27 mouse cellular contexts compared by ENCODE assay signal in genomic region chr10:77196115-77196514, GRCm38 (mm10). TPM values are rescaled to one million over a fixed set of nuclear protein-coding genes. Genes with fewer than 3 reads are reported as not detected.
DNase-seq lines count a peak whose midpoint lies in the region; ATAC-seq and TF ChIP-seq lines count a peak whose summit lies in the region.
"Had no signal": no experiment of that assay in that cellular context is flagged by ENCODE, and none has a peak within 500 bp of the region (broad histone marks: within the 10 kb centered on the region; RNA-seq: fewer than 3 reads in every experiment).

No protein-coding gene starts in this region.

- WGBS in stomach, embryonic 15.5 days, result 84% methylated on average over 3 of the region's 3 CpGs
- 80% methylated on average over 3 of the region's 3 CpGs for WGBS in stomach, postnatal 0 days
- 89% methylated on average over 3 of the region's 3 CpGs for WGBS in hindbrain, postnatal 0 days

- no peak overlapping the region for H3K9ac ChIP-seq in stomach, embryonic 15.5 days
- H3K9ac ChIP-seq in stomach, postnatal 0 days (ENCODE audit: low read length), result no peak overlapping the region
- peak overlapping the region; percentile 51 for H3K9ac ChIP-seq in ES-Bruce4 (ENCODE audit: low read depth, poor library complexity, severe bottlenecking)
- H3K9ac ChIP-seq in hindbrain, postnatal 0 days (replicated peaks; ENCODE audit: low read length), result no peak overlapping the region
- H3K9ac ChIP-seq: forebrain, embryonic 13.5 days; heart, embryonic 13.5 days; hindbrain, embryonic 13.5 days had no signal

- no peak overlapping the region for H3K4me3 ChIP-seq in stomach, embryonic 15.5 days (replicated peaks)
- no peak overlapping the region for H3K4me3 ChIP-seq in stomach, postnatal 0 days (ENCODE audit: low read depth, low read length)
- H3K4me3 ChIP-seq in ES-Bruce4 (ENCODE audit: low read depth, low read length), result peak overlapping the region; percentile 56
- no peak overlapping the region for H3K4me3 ChIP-seq in hindbrain, postnatal 0 days (ENCODE audit: low read length)
- H3K4me3 ChIP-seq: forebrain, embryonic 10.5 days; forebrain, embryonic 13.5 days; heart, adult 2 months; heart, embryonic 10.5 days; heart, embryonic 13.5 days; hindbrain, embryonic 13.5 days had no signal

- TF ChIP-seq POLR2A in ES-Bruce4 (IDR thresholded peaks at IDR 0.05; ENCODE audit: insufficient read depth, low read length), result no peak

- no peak for DNase-seq in stomach, postnatal 0 days (ENCODE audit: low spot score)
- peak; percentile 81 for DNase-seq in R1 (ENCODE audit: low read depth, low spot score)
- no peak for DNase-seq in T-cell, adult 2 months (ENCODE audit: low spot score)
- no peak for DNase-seq in embryo, embryonic 10 days (ENCODE audit: low spot score)
- DNase-seq in hindbrain, postnatal 0 days (ENCODE audit: low spot score), result no peak
- DNase-seq: adrenal gland, adult 2 months; adrenal gland, postnatal 14 days; B cell, adult 2 months; cerebellum, adult 11 months; cerebellum, adult 2 months; cerebellum, adult 9-11 months; cerebellum, postnatal 25 days; embryo, embryonic 11 days; gastrocnemius, postnatal 10 days; gastrocnemius, postnatal 36 days; heart, adult 2 months had no signal

- no peak overlapping the region for H3K27ac ChIP-seq in stomach, embryonic 15.5 days
- H3K27ac ChIP-seq in stomach, postnatal 0 days (replicated peaks), result no peak overlapping the region
- peak overlapping the region; percentile 96 for H3K27ac ChIP-seq in ES-Bruce4 (ENCODE audit: insufficient read depth, low read length)
- H3K27ac ChIP-seq in hindbrain, postnatal 0 days, result no peak overlapping the region
- H3K27ac ChIP-seq: forebrain, embryonic 13.5 days; heart, adult 2 months; heart, embryonic 10.5 days; heart, embryonic 13.5 days; hindbrain, embryonic 13.5 days had no signal

- peaks cover 10% of the 10 kb centered on the region for H3K4me1 ChIP-seq in stomach, embryonic 15.5 days
- no peaks in the 10 kb centered on the region for H3K4me1 ChIP-seq in stomach, postnatal 0 days (replicated peaks; ENCODE audit: control insufficient read depth, insufficient read depth)
- H3K4me1 ChIP-seq in ES-Bruce4 (ENCODE audit: control insufficient read depth, insufficient read depth, low read length), result peaks cover 32% of the 10 kb centered on the region
- peaks cover 8% of the 10 kb centered on the region; the same call in 1 of the 2 replicates for H3K4me1 ChIP-seq in hindbrain, postnatal 0 days (ENCODE audit: insufficient read depth, low read length)

- no peak overlapping the region for H3K4me2 ChIP-seq in stomach, embryonic 15.5 days
- no peak overlapping the region for H3K4me2 ChIP-seq in stomach, postnatal 0 days (replicated peaks; ENCODE audit: low read depth)
- no peak overlapping the region for H3K4me2 ChIP-seq in hindbrain, postnatal 0 days (ENCODE audit: low read depth, low read length)
- H3K4me2 ChIP-seq: forebrain, embryonic 13.5 days; heart, embryonic 13.5 days; hindbrain, embryonic 13.5 days had no signal

- TF ChIP-seq EP300 in stomach, postnatal 0 days (optimal IDR thresholded peaks at IDR 0.05), result no peak
- no peak for TF ChIP-seq EP300 in ES-Bruce4 (IDR thresholded peaks at IDR 0.05; ENCODE audit: insufficient read depth, low read depth, low read length)

- H3K27me3 ChIP-seq in stomach, embryonic 15.5 days (replicated peaks), result no peaks in the 10 kb centered on the region
- H3K27me3 ChIP-seq in stomach, postnatal 0 days (ENCODE audit: control insufficient read depth, insufficient read depth, low read length), result no peaks in the 10 kb centered on the region
- no peaks in the 10 kb centered on the region for H3K27me3 ChIP-seq in ES-Bruce4 (ENCODE audit: control insufficient read depth, insufficient read depth, low read length, poor library complexity, severe bottlenecking)
- H3K27me3 ChIP-seq in hindbrain, postnatal 0 days (ENCODE audit: insufficient read depth, low read length), result no peaks in the 10 kb centered on the region
- H3K27me3 ChIP-seq: forebrain, embryonic 13.5 days; heart, embryonic 13.5 days; hindbrain, embryonic 13.5 days had no signal

- TF ChIP-seq CTCF in stomach, postnatal 0 days (IDR thresholded peaks at IDR 0.05; ENCODE audit: low read depth), result no peak
- TF ChIP-seq CTCF in ES-Bruce4 (IDR thresholded peaks at IDR 0.05; ENCODE audit: low read depth, low read length), result no peak
- TF ChIP-seq CTCF in hindbrain, postnatal 0 days (IDR thresholded peaks at IDR 0.05; ENCODE audit: low read depth), result no peak

- no peaks in the 10 kb centered on the region for H3K9me3 ChIP-seq in stomach, embryonic 15.5 days
- no peaks in the 10 kb centered on the region for H3K9me3 ChIP-seq in stomach, postnatal 0 days (ENCODE audit: control insufficient read depth, low read length)
- no peaks in the 10 kb centered on the region for H3K9me3 ChIP-seq in ES-Bruce4 (replicated peaks; ENCODE audit: control insufficient read depth, insufficient read depth, low read length, poor library complexity, severe bottlenecking)
- no peaks in the 10 kb centered on the region for H3K9me3 ChIP-seq in hindbrain, postnatal 0 days (ENCODE audit: low read length)
- H3K9me3 ChIP-seq: forebrain, embryonic 13.5 days; heart, embryonic 10.5 days; heart, embryonic 13.5 days; hindbrain, embryonic 13.5 days had no signal

- ATAC-seq in stomach, embryonic 15.5 days (ENCODE audit: insufficient read depth, low FRiP score, low read depth), result 0 out of 2 replicates have a peak, but pooled peaks have one; percentile 1
- no peak for ATAC-seq in stomach, postnatal 0 days (ENCODE audit: low FRiP score, low TSS enrichment)
- ATAC-seq in hindbrain, postnatal 0 days, result no peak
- ATAC-seq: forebrain, embryonic 13.5 days; forebrain, embryonic 16.5 days; hindbrain, embryonic 16.5 days; inflammation-experienced regulatory T-cells, adult 6 months; intestine, embryonic 16.5 days had no signal

- H3K36me3 ChIP-seq in stomach, embryonic 15.5 days, result no peaks in the 10 kb centered on the region
- H3K36me3 ChIP-seq in stomach, postnatal 0 days (ENCODE audit: control insufficient read depth, insufficient read depth, low read length), result no peaks in the 10 kb centered on the region
- no peaks in the 10 kb centered on the region for H3K36me3 ChIP-seq in ES-Bruce4 (ENCODE audit: control insufficient read depth, insufficient read depth, low read length, poor library complexity, severe bottlenecking)
- H3K36me3 ChIP-seq in hindbrain, postnatal 0 days (ENCODE audit: insufficient read depth, low read length), result no peaks in the 10 kb centered on the region
- H3K36me3 ChIP-seq: forebrain, embryonic 10.5 days; heart, embryonic 10.5 days; heart, embryonic 13.5 days; hindbrain, embryonic 13.5 days had no signal

RNA-seq across cellular contexts. Expression of gene Col18a1, which starts 29.8 kb away (rescaled TPM):
- polyA plus RNA-seq in stomach, embryonic 15.5 days (2015; fragmentation: Nextera tagmentation; extraction: Ambion mirVana), result 70.3 and 79.2 TPM in 2 replicates
- 26.3 and 26.6 TPM in 2 replicates for polyA plus RNA-seq in stomach, postnatal 0 days (2015; fragmentation: Nextera tagmentation; extraction: Ambion mirVana)
- 273 and 285 TPM in 2 replicates for polyA plus RNA-seq in ES-Bruce4 (2011; ENCODE audit: insufficient read depth, insufficient read length, low read depth, missing spikeins)
- 47.5 and 57.7 TPM in 2 replicates for total RNA-seq in hindbrain, postnatal 0 days (2014; rRNA removed)
- polyA plus RNA-seq in hindbrain, postnatal 0 days (2015; fragmentation: Nextera tagmentation; extraction: Ambion mirVana), result 18.2 and 20.0 TPM in 2 replicates
